Mouse (Mus musculus) heart, embryonic 11.5 days (tissue): Measurements from ENCODE around the gene Nfe2. TPM values are rescaled to one million over a fixed set of nuclear protein-coding genes. Genes with fewer than 3 reads are reported as not detected.

ENCODE experiments used
- ATAC-seq: fragments of 200-750 bp; cut with Nextera tagmentation; replicated peaks from 2 replicates; pipeline ENCODE4 v1.8.0; 2017; ENCODE audit warnings: moderate library complexity; ENCODE audit not compliant: insufficient number of reproducible peaks, low FRiP score, low TSS enrichment
- H3K27ac ChIP-seq: fragments of 300-500 bp; sonication (generic); 2 replicates; pipeline ENCODE4 v1.5.1; 2014; ENCODE audit warnings: mild to moderate bottlenecking, low read depth, low read length
- H3K27me3 ChIP-seq: fragments of 300-500 bp; sonication (generic); 2 replicates; pipeline ENCODE4 v1.6.1; 2014; ENCODE audit warnings: mild to moderate bottlenecking, low read length, mixed read lengths; ENCODE audit not compliant: control insufficient read depth, insufficient read depth
- H3K36me3 ChIP-seq: fragments of 300-500 bp; sonication (generic); 2 replicates; pipeline ENCODE4 v1.6.1; 2014; ENCODE audit warnings: mild to moderate bottlenecking, low read length, moderate library complexity, mixed read lengths; ENCODE audit not compliant: control insufficient read depth, insufficient read depth
- H3K4me1 ChIP-seq: fragments of 300-500 bp; sonication (generic); 2 replicates; pipeline ENCODE4 v1.6.1; 2014; ENCODE audit warnings: low read length; ENCODE audit not compliant: control insufficient read depth, insufficient read depth
- H3K4me2 ChIP-seq: fragments of 300-500 bp; sonication (generic); 2 replicates; pipeline ENCODE4 v1.6.1; 2014; ENCODE audit warnings: mild to moderate bottlenecking, moderate library complexity
- H3K4me3 ChIP-seq: fragments of 300-500 bp; sonication (generic); 2 replicates; pipeline ENCODE4 v1.5.1; 2014; ENCODE audit warnings: low read depth, low read length
- H3K9ac ChIP-seq: fragments of 300-500 bp; sonication (generic); 2 replicates; pipeline ENCODE4 v1.6.1; 2014; ENCODE audit warnings: mild to moderate bottlenecking, low read depth, low read length, moderate library complexity
- H3K9me3 ChIP-seq: fragments of 300-500 bp; sonication (generic); replicated peaks from 2 replicates; pipeline ENCODE4 v1.6.1; 2016; ENCODE audit warnings: low read length; ENCODE audit not compliant: control insufficient read depth
- WGBS: fragments of 180-500 bp; shearing (Covaris S2); extraction: QIAGEN DNeasy Blood & Tissue Kit; methylation state at CpG from one replicate; pipeline ENCODE4 v1.1.7; 2014; ENCODE audit not compliant: insufficient replicate concordance; 5-methylcytosine and 5-hydroxymethylcytosine counted together
- polyA plus RNA-seq: library from polyadenylated mRNA; unstranded; fragments of >200 nt; fragmentation: Nextera tagmentation; extraction: Ambion mirVana; gene quantifications from 2 replicates; pipeline ENCODE4 v1.2.1, GENCODE M21; 2014

Nfe2 gene
- 21.9 and 24.2 TPM in 2 replicates for polyA plus RNA-seq

DNA sequence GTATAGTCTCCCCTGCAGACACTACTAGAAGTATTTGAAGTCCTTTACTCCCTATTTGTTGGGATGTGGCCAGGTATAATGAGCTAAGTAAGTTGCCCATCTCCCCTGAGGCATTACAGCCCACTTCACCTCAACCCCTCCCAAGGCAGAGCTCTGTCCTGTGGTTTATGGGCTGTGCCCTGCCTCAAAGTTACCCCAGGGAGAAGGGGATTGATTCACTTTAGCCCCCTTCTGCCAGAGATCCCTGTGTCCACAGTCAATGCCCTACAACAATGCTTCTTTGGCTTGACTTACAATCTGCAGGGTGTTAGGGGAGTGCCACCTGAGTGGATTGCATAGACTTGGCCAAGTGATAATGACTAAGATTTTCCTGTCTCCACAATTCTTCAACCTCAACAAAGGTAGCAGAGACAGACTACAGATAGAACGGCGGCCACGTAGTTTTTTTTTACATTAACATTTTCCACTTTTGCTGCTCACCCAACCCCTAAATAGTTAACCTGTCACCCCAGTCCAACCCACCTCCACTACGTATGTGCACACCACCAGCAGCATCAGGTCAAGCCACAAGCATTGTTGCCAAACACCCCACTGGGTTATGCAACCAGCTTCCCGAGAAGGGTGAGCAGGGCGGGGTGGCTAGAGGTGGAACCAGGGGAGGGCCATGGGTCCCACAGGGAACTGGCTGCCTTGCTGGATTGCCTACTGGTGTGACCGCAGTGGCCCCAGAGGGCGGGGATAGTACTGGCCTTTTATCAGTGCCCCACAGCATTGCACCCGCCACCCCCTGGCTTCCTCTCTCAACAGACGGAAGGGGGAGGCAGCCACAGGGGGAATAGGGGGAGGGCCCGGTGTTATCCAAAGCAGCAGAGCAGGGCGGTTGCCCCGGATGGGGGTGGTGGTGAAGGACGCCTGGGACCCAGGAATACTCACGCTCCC, at the start of gene Nfe2:
TSS of gene Nfe2 (minus strand) at position 614 of the 939 bp plus-strand sequence.
- Histone ChIP-seq H3K4me2 (peak within 1 kb of the TSS; percentile 71), H3K36me3 (no peaks in the 10 kb centered on the region), H3K4me3 (peak within 1 kb of the TSS; percentile 30), H3K9ac (peak within 1 kb of the TSS; percentile 61), H3K27me3 (no peaks in the 10 kb centered on the region), H3K4me1 (peaks cover 24% of the 10 kb centered on the region), H3K9me3 (no peaks in the 10 kb centered on the region), H3K27ac (peak within 1 kb of the TSS; percentile 83)
- ATAC-seq = peak; percentile 96
- 5% methylated on average over 15 of the region's 15 CpGs for WGBS

DNA sequence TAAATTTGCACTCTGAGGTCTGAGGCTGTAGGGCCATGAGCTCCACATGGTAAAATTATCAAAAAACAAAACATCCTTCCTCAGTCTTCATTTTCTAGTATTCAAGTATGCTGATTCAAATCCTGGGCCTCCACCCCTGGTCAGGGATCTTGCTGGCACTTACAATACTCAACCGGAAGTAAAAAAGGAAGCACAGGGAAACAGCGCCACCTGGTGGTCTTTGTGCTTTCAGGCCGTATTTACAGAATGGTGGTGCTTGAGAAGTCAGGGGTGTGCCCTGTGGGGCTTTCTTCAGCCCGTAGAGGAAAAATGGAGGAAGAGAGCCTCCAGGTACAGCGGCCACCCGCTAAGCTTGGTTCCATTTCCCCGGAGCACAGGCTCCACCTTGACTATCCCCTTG, 48.9 kb upstream of the Nfe2 start:
- no peak overlapping the region for H3K9ac ChIP-seq
- no peak overlapping the region for H3K4me3 ChIP-seq
- no peak for ATAC-seq
- H3K4me1 ChIP-seq = peaks cover 43% of the 10 kb centered on the region
- no peak overlapping the region for H3K27ac ChIP-seq
- WGBS = 3% methylated on average over 7 of the region's 7 CpGs
- H3K27me3 ChIP-seq = peaks cover 5% of the 10 kb centered on the region
- no peaks in the 10 kb centered on the region for H3K9me3 ChIP-seq
- peak overlapping the region; percentile 5 for H3K4me2 ChIP-seq
- no peaks in the 10 kb centered on the region for H3K36me3 ChIP-seq

DNA sequence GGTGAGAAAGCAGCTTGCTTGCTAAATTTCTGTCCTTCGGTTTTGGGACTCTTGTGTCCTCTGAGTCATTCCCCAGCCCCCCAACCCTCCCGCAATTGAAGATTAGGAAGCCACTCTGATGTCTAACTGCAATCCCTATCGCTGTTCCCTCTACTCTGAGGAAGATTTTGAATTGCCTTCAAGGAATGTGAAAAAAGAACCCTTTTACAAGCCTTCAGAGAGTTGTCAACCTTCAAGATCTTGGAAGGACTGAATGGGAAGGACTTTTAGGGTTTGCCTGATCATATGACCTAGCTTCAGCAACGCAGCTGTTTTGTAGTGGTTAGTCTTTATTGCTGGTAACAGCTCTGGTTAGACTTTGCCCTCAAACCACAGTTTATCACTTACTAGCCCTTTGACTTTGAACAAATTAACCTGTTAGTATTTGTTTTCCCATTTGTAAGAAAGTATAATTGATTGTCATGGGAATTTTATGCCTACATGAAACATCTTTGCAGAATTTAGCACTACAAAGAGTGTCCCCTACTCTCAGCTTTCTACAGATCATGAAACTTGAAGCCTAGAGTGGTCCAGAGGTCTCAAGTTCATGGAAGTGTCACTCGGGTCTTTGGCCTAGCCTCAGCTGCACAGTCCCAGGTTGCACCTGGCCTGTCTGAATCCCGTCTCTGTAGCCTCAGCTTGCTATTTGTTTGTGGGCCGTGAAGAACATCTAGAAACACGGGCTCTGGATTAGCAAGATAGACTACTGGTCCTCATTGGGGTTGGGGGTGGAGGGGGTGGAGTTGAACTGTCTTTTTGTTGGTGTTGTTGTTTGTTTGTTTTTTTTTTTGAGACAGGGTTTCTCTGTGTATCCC, 47.8 kb upstream of the Nfe2 start:
- Histone ChIP-seq H3K9me3 (no peaks in the 10 kb centered on the region), H3K4me1 (peaks cover 53% of the 10 kb centered on the region), H3K27me3 (peaks cover 5% of the 10 kb centered on the region), H3K9ac (peak overlapping the region; percentile 77), H3K4me3 (peak overlapping the region; percentile 57), H3K36me3 (no peaks in the 10 kb centered on the region), H3K27ac (peak overlapping the region; percentile 90), H3K4me2 (peak overlapping the region; percentile 96)
- no peak for ATAC-seq
- WGBS = 36% methylated on average over 8 of the region's 8 CpGs

DNA sequence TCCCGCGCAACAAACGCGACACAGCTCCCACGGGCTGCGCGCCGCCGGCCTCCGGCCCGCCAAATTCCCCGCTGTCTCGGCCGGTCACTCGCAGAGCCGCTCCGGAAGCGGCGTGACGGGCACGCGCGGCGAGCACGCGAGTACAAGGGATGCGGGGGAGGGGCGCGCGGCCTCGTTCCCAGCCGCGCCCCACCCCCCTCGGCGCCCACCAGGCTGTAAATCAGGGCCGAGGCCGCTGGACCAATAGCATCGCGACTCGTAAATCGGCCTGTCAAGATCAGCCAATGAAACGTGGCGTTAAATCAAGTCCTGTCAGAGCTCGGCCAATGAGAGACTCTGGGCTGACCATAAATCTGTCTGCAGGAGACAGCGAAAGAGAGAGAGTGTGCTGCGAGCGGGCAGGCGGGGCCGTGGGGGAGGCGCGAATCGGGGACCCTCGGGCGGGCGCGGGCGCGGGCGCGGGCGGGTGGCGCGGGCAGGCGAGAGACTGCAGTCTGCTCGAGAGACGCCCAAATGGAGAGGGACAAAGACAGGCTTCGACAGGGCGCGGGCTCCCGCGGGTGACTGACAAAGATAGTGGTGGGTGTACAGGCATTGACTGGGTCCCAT, 47.0 kb upstream of the Nfe2 start:
- H3K9me3 ChIP-seq = no peaks in the 10 kb centered on the region
- peak overlapping the region; percentile 57 for H3K4me3 ChIP-seq
- H3K27me3 ChIP-seq = peaks cover 5% of the 10 kb centered on the region
- WGBS = under 1% methylated on average over 70 of the region's 71 CpGs
- peak overlapping the region; percentile 90 for H3K27ac ChIP-seq
- H3K4me2 ChIP-seq = peak overlapping the region; percentile 96
- peak overlapping the region; percentile 79 for H3K9ac ChIP-seq
- H3K4me1 ChIP-seq = peaks cover 62% of the 10 kb centered on the region
- no peaks in the 10 kb centered on the region for H3K36me3 ChIP-seq
- ATAC-seq = peak; percentile 88

DNA sequence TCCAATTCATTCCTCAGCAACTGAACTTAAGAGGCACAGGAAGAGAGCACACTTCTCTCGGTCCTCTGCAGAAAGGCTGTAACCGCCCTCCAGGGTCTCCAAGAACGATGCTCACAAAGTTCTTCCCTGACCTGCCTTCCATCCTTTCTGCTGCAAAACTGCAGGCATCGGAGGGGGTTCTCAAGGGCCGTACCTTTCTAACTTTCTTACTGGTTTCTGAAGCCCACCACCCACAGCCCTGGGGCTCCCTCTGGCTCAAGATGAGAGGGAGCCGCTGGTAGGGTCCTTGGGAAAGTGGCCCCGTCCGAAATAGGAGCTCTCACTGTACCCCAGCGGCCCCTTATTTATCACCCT, 46.4 kb upstream of the Nfe2 start:
- H3K4me3 ChIP-seq = peak overlapping the region; percentile 57
- ATAC-seq = peak; percentile 9
- H3K9me3 ChIP-seq = no peaks in the 10 kb centered on the region
- under 1% methylated on average over 9 of the region's 9 CpGs for WGBS
- H3K9ac ChIP-seq = peak overlapping the region; percentile 79
- H3K36me3 ChIP-seq = no peaks in the 10 kb centered on the region
- H3K27ac ChIP-seq = peak overlapping the region; percentile 90
- H3K27me3 ChIP-seq = peaks cover 5% of the 10 kb centered on the region
- peaks cover 67% of the 10 kb centered on the region for H3K4me1 ChIP-seq
- H3K4me2 ChIP-seq = peak overlapping the region; percentile 96

DNA sequence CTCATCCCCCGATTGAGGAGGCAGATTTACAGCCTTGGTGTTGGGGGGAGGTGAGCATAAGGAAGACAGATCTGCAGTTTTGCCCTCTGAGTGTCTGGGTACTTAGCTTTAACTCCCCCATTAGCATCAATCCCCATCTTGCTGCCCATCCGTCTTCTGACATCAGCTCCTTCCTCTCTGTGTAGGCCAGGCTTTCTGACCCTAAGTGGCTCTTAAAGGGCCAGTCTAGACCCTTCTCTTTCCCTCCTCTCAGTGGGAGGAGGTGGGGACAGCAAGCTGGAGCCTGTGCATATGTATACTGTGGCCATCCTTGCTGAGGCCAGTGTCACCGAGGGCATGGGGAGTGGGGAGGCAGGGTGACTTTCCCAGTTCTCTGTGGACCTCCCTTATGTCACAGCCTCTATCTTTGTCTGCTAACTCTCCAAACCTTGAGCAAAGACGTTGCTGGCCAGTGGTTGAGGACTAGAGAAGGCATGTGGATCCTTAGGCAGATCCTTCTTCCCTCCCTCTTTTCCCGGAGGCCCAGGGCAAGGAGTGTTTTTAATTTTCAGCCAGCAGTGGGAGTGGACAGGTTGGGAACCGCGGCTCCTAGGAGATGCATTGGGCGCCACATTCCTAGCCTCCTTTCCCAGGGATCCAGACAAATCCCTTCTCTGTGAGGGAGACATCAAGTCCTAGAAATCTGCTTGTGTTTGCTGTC, 45.9 kb upstream of the Nfe2 start:
- H3K9me3 ChIP-seq = no peaks in the 10 kb centered on the region

DNA sequence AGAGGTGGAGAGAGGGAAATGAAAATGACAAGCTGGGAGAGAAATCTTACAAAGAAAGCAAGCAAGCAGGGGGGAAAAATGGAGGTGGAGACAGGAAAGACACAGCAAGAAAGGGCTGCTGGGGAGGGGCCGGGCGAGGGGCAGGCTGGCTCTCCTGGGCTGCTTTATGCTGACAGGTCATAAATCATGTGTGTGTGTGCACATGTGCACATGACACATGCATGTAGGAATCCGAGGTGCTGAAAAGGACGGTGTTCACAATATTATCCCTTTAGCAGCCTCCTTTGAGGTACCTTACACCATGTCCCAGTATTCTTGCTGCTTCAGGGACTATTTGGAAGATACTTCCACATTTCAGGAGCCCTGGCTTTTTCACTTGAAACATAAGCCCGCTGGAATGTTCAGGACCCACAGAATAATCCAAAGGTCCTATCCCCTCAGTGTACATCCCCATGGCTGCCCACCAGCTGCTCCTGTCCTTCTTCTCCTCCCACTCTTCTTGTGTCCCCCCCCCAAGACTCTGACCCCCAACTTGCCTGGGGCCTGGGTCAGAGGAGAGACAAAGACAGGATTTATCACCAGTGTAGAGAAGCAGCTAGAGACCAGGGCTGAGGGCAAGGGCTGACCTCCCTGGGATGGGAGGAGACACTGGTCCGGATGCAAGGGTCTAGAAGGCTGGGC, 44.3 kb upstream of the Nfe2 start:
- Histone ChIP-seq H3K36me3 (peaks cover 11% of the 10 kb centered on the region), H3K4me3 (no peak overlapping the region), H3K27ac (peak overlapping the region; percentile 79), H3K4me1 (peaks cover 60% of the 10 kb centered on the region), H3K4me2 (no peak overlapping the region), H3K27me3 (no peaks in the 10 kb centered on the region), H3K9ac (peak overlapping the region; percentile 22; the same call in 1 of the 2 replicates), H3K9me3 (no peaks in the 10 kb centered on the region)
- no peak for ATAC-seq
- WGBS = 45% methylated on average over 6 of the region's 6 CpGs

More for the DNA sequence above, 45.9 kb upstream of the Nfe2 start:
- 11% methylated on average over 8 of the region's 8 CpGs for WGBS
- Histone ChIP-seq H3K4me3 (peak overlapping the region; percentile 57), H3K9ac (peak overlapping the region; percentile 79), H3K27ac (peak overlapping the region; percentile 90), H3K36me3 (no peaks in the 10 kb centered on the region), H3K4me2 (peak overlapping the region; percentile 96), H3K4me1 (peaks cover 68% of the 10 kb centered on the region), H3K27me3 (peaks cover 2% of the 10 kb centered on the region)
- no peak for ATAC-seq
